Mouse (Mus musculus) liver, embryonic 14.5 days (tissue): Measurements from ENCODE around the gene Trmt61a. TPM values are rescaled to one million over a fixed set of nuclear protein-coding genes. Genes with fewer than 3 reads are reported as not detected.

Experiments used
- ATAC-seq: fragments of 200-750 bp; cut with Nextera tagmentation; 2 replicates; pipeline ENCODE4 v1.8.0; 2017; ENCODE audit warnings: moderate number of reproducible peaks, mild to moderate bottlenecking, moderate library complexity; ENCODE audit not compliant: insufficient read depth
- DNase-seq, 3 experiments: peaks; one replicate each; pipeline ENCODE4 v3.0.0-alpha.2; 2012 to 2013; ENCODE audit warnings: low read depth in 3 of 3, low spot score in 3 of 3
- H3K27ac ChIP-seq: fragments of 300-500 bp; sonication (generic); 2 replicates; pipeline ENCODE4 v1.5.1; 2014; ENCODE audit warnings: moderate library complexity, mild to moderate bottlenecking, control low read depth, inconsistent platforms
- H3K27me3 ChIP-seq: fragments of 300-500 bp; sonication (generic); 2 replicates; pipeline ENCODE4 v1.6.1; 2014; ENCODE audit warnings: mild to moderate bottlenecking, low read length, moderate library complexity; ENCODE audit not compliant: control insufficient read depth, insufficient read depth
- H3K36me3 ChIP-seq: fragments of 300-500 bp; sonication (generic); replicated peaks from 2 replicates; pipeline ENCODE4 v1.6.1; 2014; ENCODE audit warnings: low read depth; ENCODE audit not compliant: control insufficient read depth, insufficient read depth
- H3K4me1 ChIP-seq, 2 experiments: fragments of 200-500 bp in 1 of 2; fragments of 300-500 bp in 1 of 2; sonication (generic) in 1 of 2; replicated peaks; 2 replicates each; pipeline ENCODE4 v1.6.1; 2012 to 2014; ENCODE audit warnings: antibody characterized with exemption in 1 of 2, inconsistent platforms in 1 of 2, low read length in 1 of 2; ENCODE audit not compliant: control insufficient read depth in 2 of 2, insufficient read depth in 2 of 2
- H3K4me2 ChIP-seq: fragments of 300-500 bp; sonication (generic); 2 replicates; pipeline ENCODE4 v1.6.1; 2014; ENCODE audit warnings: low read depth, mild to moderate bottlenecking, control low read depth, moderate library complexity
- H3K4me3 ChIP-seq, 2 experiments: fragments of 200-500 bp in 1 of 2; fragments of 300-500 bp in 1 of 2; sonication (generic) in 1 of 2; 2 replicates each; pipeline ENCODE4 v1.5.1; 2012 to 2014; ENCODE audit warnings: low read depth in 2 of 2, low read length in 2 of 2, mild to moderate bottlenecking in 2 of 2, control low read depth in 1 of 2, inconsistent platforms in 1 of 2, moderate library complexity in 1 of 2; ENCODE audit not compliant: insufficient read depth in 1 of 2
- H3K9ac ChIP-seq: fragments of 300-500 bp; sonication (generic); replicated peaks from 2 replicates; pipeline ENCODE4 v1.6.1; 2014; ENCODE audit warnings: mild to moderate bottlenecking, control low read depth, moderate library complexity
- H3K9me3 ChIP-seq: fragments of 300-500 bp; sonication (generic); 2 replicates; pipeline ENCODE4 v1.6.1; 2016; ENCODE audit warnings: low read length, mixed read lengths; ENCODE audit not compliant: control insufficient read depth
- CTCF ChIP-seq: IDR thresholded peaks from 2 replicates; pipeline ENCODE4 v1.5.1; 2016; ENCODE audit warnings: antibody characterized with exemption, low read depth, control low read depth
- EP300 ChIP-seq: IDR thresholded peaks from 2 replicates; pipeline ENCODE4 v1.6.1; 2016; ENCODE audit warnings: antibody characterized with exemption, low read depth
- WGBS: fragments of 180-500 bp; shearing (Covaris S2); extraction: QIAGEN DNeasy Blood & Tissue Kit; methylation state at CpG from one replicate; pipeline ENCODE4 v1.1.7; 2014; ENCODE audit not compliant: insufficient replicate concordance; 5-methylcytosine and 5-hydroxymethylcytosine counted together
- polyA plus RNA-seq, 2 experiments: library from polyadenylated mRNA; depleted of rRNA in 1 of 2; stranded (reverse) in 1 of 2; unstranded in 1 of 2; fragments of >200 nt; fragmentation: Nextera tagmentation in 1 of 2; extraction: Ambion mirVana in 1 of 2; gene quantifications; 2 replicates each; pipeline versions ENCODE4 v1.2.1 to v1.2.3; 2012 to 2014

Gene Trmt61a
- polyA plus RNA-seq, 2 experiments, result 3.3 to 19.3 TPM

GRCm38 (mm10) chr12:111720222-111720621 lies 42.3 kb downstream of the Trmt61a start:
- TF ChIP-seq EP300 (no peak), CTCF (no peak)
- Histone ChIP-seq H3K36me3 (no peaks in the 10 kb centered on the region; the same call in 1 of the 2 replicates), H3K9ac (no peak overlapping the region), H3K27ac (no peak overlapping the region), H3K27me3 (no peaks in the 10 kb centered on the region), H3K9me3 (no peaks in the 10 kb centered on the region), H3K4me1 (0 out of 4 replicates have a peak, but pooled peaks cover 0 to 3% of the 10 kb centered on the region in 2 experiments), H3K4me2 (no peak overlapping the region), H3K4me3 (no peak overlapping the region)
- ATAC-seq (no peak), DNase-seq (no peak)
- 72% methylated on average over 4 of the region's 4 CpGs for WGBS

DNA sequence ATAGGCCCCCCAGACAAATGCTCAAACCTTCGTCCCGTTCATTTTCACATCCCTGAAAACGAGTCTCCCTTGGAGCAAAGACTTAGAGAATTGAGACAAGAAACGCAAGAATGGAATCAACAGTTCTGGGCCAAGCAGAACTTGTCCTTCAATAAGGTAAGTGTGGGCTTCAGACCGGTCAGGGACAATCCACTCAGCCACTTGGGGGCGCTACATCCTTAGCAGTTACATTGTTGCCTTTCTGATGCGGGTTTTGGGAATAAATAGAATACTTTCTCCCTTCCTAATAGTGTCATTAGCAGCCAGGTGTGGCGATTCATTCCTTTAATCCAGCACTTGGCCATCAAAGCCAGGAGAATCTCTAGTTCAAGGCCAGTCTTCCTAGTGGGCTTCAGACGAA lies 44.7 kb downstream of the Trmt61a start:
- no peak overlapping the region for H3K4me2 ChIP-seq
- no peaks in the 10 kb centered on the region for H3K27me3 ChIP-seq
- DNase-seq (no peak), ATAC-seq (no peak)
- no peaks in the 10 kb centered on the region for H3K4me1 ChIP-seq
- WGBS, result 62% methylated on average over 9 of the region's 9 CpGs
- H3K36me3 ChIP-seq, result no peaks in the 10 kb centered on the region; the same call in 1 of the 2 replicates
- H3K27ac ChIP-seq, result no peak overlapping the region
- H3K9me3 ChIP-seq, result no peaks in the 10 kb centered on the region
- no peak overlapping the region for H3K4me3 ChIP-seq
- TF ChIP-seq EP300 (no peak), CTCF (peak; percentile 72)
- no peak overlapping the region for H3K9ac ChIP-seq

DNA sequence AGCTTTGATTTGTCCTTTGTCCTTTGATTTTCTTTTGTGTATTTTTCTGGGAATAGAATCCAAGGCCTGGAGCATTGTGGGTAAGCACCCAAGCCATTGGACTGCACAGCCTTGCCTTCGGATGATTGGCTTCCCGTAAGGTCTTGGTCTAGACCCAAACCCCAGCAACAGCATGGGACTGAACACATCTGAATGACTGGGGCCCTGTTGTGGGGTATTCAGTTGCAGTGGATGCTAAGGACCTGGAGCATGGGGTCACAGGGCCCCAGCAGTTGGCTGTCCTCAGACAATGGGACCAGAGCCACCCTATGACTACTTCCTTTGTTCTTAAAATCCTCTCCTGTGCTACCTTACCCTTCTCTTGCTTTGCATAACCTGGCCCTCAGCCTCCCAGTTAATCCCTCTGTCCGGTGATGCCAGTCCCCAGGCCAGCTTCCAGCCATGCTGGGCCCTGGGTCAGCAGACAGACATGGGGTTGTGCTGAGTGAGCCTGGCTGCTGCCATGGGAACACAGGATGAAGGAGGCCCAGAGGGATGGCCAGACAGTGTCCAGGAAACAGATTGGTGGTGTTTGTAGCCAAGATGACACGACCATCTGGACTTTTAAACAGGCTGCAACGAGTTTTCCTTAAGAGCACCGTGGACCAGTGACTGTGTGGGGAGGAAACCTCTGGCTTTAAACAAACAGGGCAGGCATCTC lies 46.9 kb downstream of the Trmt61a start:
- Histone ChIP-seq H3K27me3 (no peaks in the 10 kb centered on the region), H3K27ac (no peak overlapping the region), H3K4me2 (no peak overlapping the region), H3K9ac (no peak overlapping the region), H3K9me3 (no peaks in the 10 kb centered on the region), H3K36me3 (no peaks in the 10 kb centered on the region; the same call in 1 of the 2 replicates), H3K4me1 (no peaks in the 10 kb centered on the region), H3K4me3 (no peak overlapping the region)
- WGBS, result 71% methylated on average over 6 of the region's 6 CpGs
- DNase-seq (no peak), ATAC-seq (no peak)
- no peak for TF ChIP-seq EP300
- no peak for TF ChIP-seq CTCF

GRCm38 (mm10) chr12:111725338-111726121 lies 47.6 kb downstream of the Trmt61a start:
- WGBS, result 69% methylated on average over 12 of the region's 12 CpGs
- Histone ChIP-seq H3K4me2 (no peak overlapping the region), H3K36me3 (no peaks in the 10 kb centered on the region; the same call in 1 of the 2 replicates), H3K9ac (no peak overlapping the region), H3K27ac (no peak overlapping the region), H3K9me3 (no peaks in the 10 kb centered on the region), H3K4me3 (no peak overlapping the region), H3K4me1 (no peaks in the 10 kb centered on the region), H3K27me3 (no peaks in the 10 kb centered on the region)
- DNase-seq (no peak), ATAC-seq (no peak)
- TF ChIP-seq CTCF, result no peak
- no peak for TF ChIP-seq EP300

- no peak for TF ChIP-seq CTCF
- no peak for TF ChIP-seq EP300
- H3K27ac ChIP-seq, result no peak overlapping the region
- 43% methylated on average over 4 of the region's 4 CpGs for WGBS
- ATAC-seq, result no peak
- H3K27me3 ChIP-seq, result no peaks in the 10 kb centered on the region
- DNase-seq, result no peak
- H3K9me3 ChIP-seq, result no peaks in the 10 kb centered on the region
- H3K4me3 ChIP-seq, result no peak overlapping the region
- no peak overlapping the region for H3K9ac ChIP-seq
- H3K4me1 ChIP-seq, result no peaks in the 10 kb centered on the region
- H3K4me2 ChIP-seq, result no peak overlapping the region
- H3K36me3 ChIP-seq, result no peaks in the 10 kb centered on the region; the same call in 1 of the 2 replicates
Measured at GRCm38 (mm10) chr12:111726122-111726463, 48.2 kb downstream of the Trmt61a start.
